Mouse (Mus musculus) hindbrain, embryonic 16.5 days (tissue): Measurements from ENCODE around the gene Sphk1. TPM values are rescaled to one million over a fixed set of nuclear protein-coding genes. Genes with fewer than 3 reads are reported as not detected.
A peak's percentile ranks its signal among the peaks of the same experiment; 100 is the strongest.

Source experiments
- ATAC-seq: fragments of 200-750 bp; cut with Nextera tagmentation; 2 replicates; pipeline ENCODE4 v1.8.0; 2017; ENCODE audit warnings: moderate TSS enrichment, moderate library complexity
- H3K27ac ChIP-seq: fragments of 300-500 bp; sonication (generic); 2 replicates; pipeline ENCODE4 v1.5.1; 2014; ENCODE audit warnings: low read depth, mild to moderate bottlenecking, control low read depth, low read length, moderate library complexity
- H3K27me3 ChIP-seq: fragments of 300-500 bp; sonication (generic); replicated peaks from 2 replicates; pipeline ENCODE4 v1.6.1; 2014; ENCODE audit warnings: low read length; ENCODE audit not compliant: control insufficient read depth, insufficient read depth
- H3K36me3 ChIP-seq: fragments of 300-500 bp; sonication (generic); 2 replicates; pipeline ENCODE4 v1.6.1; 2014; ENCODE audit warnings: mild to moderate bottlenecking, low read length, moderate library complexity, mixed read lengths; ENCODE audit not compliant: control insufficient read depth, insufficient read depth
- H3K4me1 ChIP-seq: fragments of 300-500 bp; sonication (generic); 2 replicates; pipeline ENCODE4 v1.6.1; 2014; ENCODE audit warnings: low read depth, low read length; ENCODE audit not compliant: control insufficient read depth, insufficient read depth
- H3K4me2 ChIP-seq: fragments of 300-500 bp; sonication (generic); 2 replicates; pipeline ENCODE4 v1.6.1; 2014; ENCODE audit warnings: mild to moderate bottlenecking, low read length, control low read depth, moderate library complexity
- H3K4me3 ChIP-seq: fragments of 300-500 bp; sonication (generic); 2 replicates; pipeline ENCODE4 v1.5.1; 2014; ENCODE audit warnings: mild to moderate bottlenecking, low read length, control low read depth, moderate library complexity
- H3K9ac ChIP-seq: fragments of 300-500 bp; sonication (generic); 2 replicates; pipeline ENCODE4 v1.6.1; 2014; ENCODE audit warnings: low read depth, mild to moderate bottlenecking, control low read depth, low read length, moderate library complexity
- H3K9me3 ChIP-seq: fragments of 300-500 bp; sonication (generic); 2 replicates; pipeline ENCODE4 v1.6.1; 2014; ENCODE audit warnings: mild to moderate bottlenecking, low read length, moderate library complexity; ENCODE audit not compliant: control insufficient read depth
- WGBS: fragments of 180-500 bp; shearing (Covaris S2); extraction: QIAGEN DNeasy Blood & Tissue Kit; methylation state at CpG from one replicate; pipeline ENCODE4 v1.1.7; 2014; 5-methylcytosine and 5-hydroxymethylcytosine counted together
- polyA plus RNA-seq: library from polyadenylated mRNA; unstranded; fragments of >200 nt; fragmentation: Nextera tagmentation; extraction: Ambion mirVana; gene quantifications from 2 replicates; pipeline ENCODE4 v1.2.1, GENCODE M21; 2015

Gene Sphk1
- polyA plus RNA-seq, 1 experiment from 2014 or later = 13.9 TPM

GRCm38 (mm10) chr11:116518482-116518881 is 12.2 kb upstream of the Sphk1 start:
- Histone ChIP-seq H3K9me3 (no peaks in the 10 kb centered on the region), H3K27me3 (no peaks in the 10 kb centered on the region), H3K4me2 (no peak overlapping the region), H3K9ac (no peak overlapping the region), H3K4me3 (no peak overlapping the region), H3K4me1 (peaks cover 8% of the 10 kb centered on the region), H3K36me3 (no peaks in the 10 kb centered on the region), H3K27ac (no peak overlapping the region)
- no peak for ATAC-seq
- 77% methylated on average over 8 of the region's 8 CpGs for WGBS

DNA sequence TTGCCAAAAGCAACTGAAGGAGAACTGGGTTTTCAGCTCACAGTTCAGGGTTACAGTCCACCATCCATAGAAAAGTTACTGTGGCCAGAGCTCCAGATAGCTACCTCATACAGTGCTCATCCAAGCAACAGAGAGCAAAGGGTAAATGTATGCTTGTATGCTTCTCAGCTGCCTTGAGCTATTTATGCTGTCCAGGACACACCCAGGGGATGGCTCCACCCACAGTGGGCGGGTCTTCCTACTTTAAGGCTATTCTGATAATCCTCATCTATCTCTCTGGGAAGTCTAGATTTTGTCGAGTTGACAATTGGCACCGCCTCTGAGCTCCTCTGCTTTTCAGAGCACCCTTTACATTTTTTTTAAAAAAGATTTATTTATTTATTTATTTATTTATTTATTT is 9.6 kb upstream of the Sphk1 start:
- Histone ChIP-seq H3K9me3 (no peaks in the 10 kb centered on the region), H3K36me3 (no peaks in the 10 kb centered on the region), H3K27me3 (no peaks in the 10 kb centered on the region), H3K4me1 (peaks cover 6% of the 10 kb centered on the region), H3K27ac (no peak overlapping the region), H3K4me2 (no peak overlapping the region), H3K9ac (no peak overlapping the region), H3K4me3 (no peak overlapping the region)
- no peak for ATAC-seq
- 73% methylated on average over 3 of the region's 3 CpGs for WGBS

DNA sequence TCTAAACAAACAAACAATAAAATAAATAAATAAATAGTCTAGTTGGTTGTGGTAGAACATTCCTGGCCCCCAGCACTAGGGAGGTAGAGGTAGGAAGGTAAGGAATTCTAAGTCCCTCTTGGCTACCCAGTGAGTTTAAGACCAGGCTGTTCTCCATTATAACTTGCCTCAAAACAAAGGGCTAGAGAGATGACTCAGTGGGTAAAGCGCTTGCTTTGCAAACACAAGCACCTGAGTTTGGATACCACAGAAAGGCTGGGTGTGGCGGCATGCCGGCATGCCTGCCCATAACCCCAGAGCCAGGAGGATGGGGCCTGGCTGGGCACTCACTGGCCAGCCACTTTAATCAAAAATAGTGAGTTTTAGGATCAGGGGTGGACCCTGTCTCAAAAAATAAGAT is 8.7 kb upstream of the Sphk1 start:
- H3K4me2 ChIP-seq = no peak overlapping the region

GRCm38 (mm10) chr11:116522886-116523698 is 7.6 kb upstream of the Sphk1 start:
- Histone ChIP-seq H3K27me3 (no peaks in the 10 kb centered on the region), H3K4me2 (no peak overlapping the region), H3K9ac (no peak overlapping the region), H3K9me3 (no peaks in the 10 kb centered on the region), H3K36me3 (no peaks in the 10 kb centered on the region), H3K27ac (peak overlapping the region; percentile 59; the same call in 1 of the 2 replicates), H3K4me3 (no peak overlapping the region), H3K4me1 (peaks cover 6% of the 10 kb centered on the region)
- ATAC-seq = no peak
- 49% methylated on average over 16 of the region's 16 CpGs for WGBS

More for the DNA sequence above, 8.7 kb upstream of the Sphk1 start:
- H3K36me3 ChIP-seq = no peaks in the 10 kb centered on the region
- no peak overlapping the region for H3K4me3 ChIP-seq
- no peak overlapping the region for H3K9ac ChIP-seq
- H3K27ac ChIP-seq = no peak overlapping the region
- WGBS = 86% methylated on average over 3 of the region's 3 CpGs
- no peak for ATAC-seq
- H3K27me3 ChIP-seq = no peaks in the 10 kb centered on the region
- H3K4me1 ChIP-seq = peaks cover 6% of the 10 kb centered on the region
- no peaks in the 10 kb centered on the region for H3K9me3 ChIP-seq

GRCm38 (mm10) chr11:116523699-116524189 is 7.0 kb upstream of the Sphk1 start:
- no peaks in the 10 kb centered on the region for H3K27me3 ChIP-seq
- no peaks in the 10 kb centered on the region for H3K9me3 ChIP-seq
- peak overlapping the region; percentile 59; the same call in 1 of the 2 replicates for H3K27ac ChIP-seq
- H3K36me3 ChIP-seq = no peaks in the 10 kb centered on the region
- H3K4me2 ChIP-seq = no peak overlapping the region
- peaks cover 6% of the 10 kb centered on the region for H3K4me1 ChIP-seq
- 51% methylated on average over 5 of the region's 5 CpGs for WGBS
- no peak overlapping the region for H3K4me3 ChIP-seq
- ATAC-seq = no peak
- H3K9ac ChIP-seq = peak overlapping the region; percentile 35; the same call in 1 of the 2 replicates

DNA sequence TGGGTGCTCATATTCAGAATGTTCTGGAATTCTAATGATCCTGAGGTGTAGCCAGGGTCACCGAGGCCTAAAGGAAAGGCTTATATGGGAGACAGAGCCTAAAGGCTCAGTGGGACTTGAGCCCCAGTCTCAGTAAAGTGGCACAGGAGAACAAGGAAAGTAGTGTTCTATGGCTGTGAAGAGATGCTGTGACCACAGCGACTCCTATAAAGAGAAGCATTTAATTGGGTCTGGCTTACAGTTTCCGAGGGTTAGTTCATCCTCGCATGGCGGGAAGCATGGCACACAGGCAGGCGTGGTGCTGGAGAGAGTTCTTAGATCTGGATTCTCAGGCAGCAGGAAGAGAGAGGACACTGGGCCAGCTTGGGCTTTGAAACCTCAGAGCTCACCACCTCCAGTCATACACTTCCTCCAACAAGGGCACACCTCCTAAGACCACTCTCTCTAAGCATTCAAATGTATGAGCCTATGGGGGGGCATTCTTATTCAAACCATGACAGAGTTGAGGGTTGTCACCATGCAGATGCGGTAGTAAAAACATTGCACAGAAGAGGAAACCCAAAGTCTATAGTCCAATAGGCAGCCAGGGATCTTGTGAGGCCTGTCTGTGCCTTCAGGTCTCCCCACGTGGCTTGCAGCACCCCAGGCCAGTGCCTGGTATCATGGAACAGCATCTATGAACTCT is 1.9 kb upstream of the Sphk1 start:
- no peaks in the 10 kb centered on the region for H3K36me3 ChIP-seq
- H3K27me3 ChIP-seq = peaks cover 27% of the 10 kb centered on the region
- ATAC-seq = no peak
- 70% methylated on average over 8 of the region's 8 CpGs for WGBS
- H3K4me1 ChIP-seq = peaks cover 30% of the 10 kb centered on the region
- no peak overlapping the region for H3K9ac ChIP-seq
- no peaks in the 10 kb centered on the region for H3K9me3 ChIP-seq
- H3K4me3 ChIP-seq = no peak overlapping the region
- H3K27ac ChIP-seq = no peak overlapping the region
- H3K4me2 ChIP-seq = no peak overlapping the region

DNA sequence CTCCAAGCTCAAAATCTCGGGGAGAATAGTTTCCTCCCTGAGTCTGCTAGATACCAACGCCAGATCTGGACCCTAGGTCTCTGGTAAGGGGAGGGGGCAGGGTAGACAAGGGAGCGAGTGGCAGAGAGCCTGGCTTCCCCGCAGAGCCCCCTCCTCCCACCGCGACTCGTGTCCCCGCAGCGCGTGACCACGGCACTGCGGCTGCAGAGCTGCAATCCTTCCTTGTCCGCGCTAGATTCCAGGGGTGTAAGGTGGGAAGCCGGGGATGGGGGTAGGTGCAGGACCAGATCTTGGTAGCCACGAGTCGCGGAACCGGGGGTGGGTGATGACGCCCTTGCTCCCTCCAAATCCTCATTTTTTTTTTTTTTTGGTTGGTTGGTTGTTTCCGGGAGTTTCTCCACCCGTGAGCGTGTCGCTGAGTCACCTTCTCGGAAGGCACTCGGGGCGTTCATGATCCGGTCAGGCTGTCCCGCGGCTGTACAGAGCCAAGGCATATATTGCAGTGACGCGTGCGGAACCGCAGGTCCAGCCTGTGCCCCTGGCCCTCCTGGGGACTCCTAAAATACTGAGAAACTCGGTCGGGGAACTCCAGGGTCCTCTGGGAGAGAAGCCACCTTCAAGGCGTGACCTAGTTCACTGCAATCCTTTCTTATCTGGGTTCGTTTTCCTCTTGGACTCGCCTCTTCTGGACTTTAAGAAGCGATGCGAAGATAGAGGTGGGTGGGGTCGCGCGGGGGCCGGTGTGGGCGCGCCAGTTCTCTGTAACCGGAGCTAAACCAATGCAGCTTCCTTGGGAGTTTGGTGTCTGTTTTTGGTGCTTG is 856 bp downstream of the Sphk1 start:
- Histone ChIP-seq H3K27ac (no peak overlapping the region), H3K9ac (peak overlapping the region; percentile 57), H3K36me3 (no peaks in the 10 kb centered on the region), H3K4me3 (peak overlapping the region; percentile 50), H3K4me2 (peak overlapping the region; percentile 93), H3K27me3 (peaks cover 36% of the 10 kb centered on the region), H3K4me1 (peaks cover 34% of the 10 kb centered on the region), H3K9me3 (no peaks in the 10 kb centered on the region)
- 3% methylated on average over 48 of the region's 48 CpGs for WGBS
- ATAC-seq = no peak

DNA sequence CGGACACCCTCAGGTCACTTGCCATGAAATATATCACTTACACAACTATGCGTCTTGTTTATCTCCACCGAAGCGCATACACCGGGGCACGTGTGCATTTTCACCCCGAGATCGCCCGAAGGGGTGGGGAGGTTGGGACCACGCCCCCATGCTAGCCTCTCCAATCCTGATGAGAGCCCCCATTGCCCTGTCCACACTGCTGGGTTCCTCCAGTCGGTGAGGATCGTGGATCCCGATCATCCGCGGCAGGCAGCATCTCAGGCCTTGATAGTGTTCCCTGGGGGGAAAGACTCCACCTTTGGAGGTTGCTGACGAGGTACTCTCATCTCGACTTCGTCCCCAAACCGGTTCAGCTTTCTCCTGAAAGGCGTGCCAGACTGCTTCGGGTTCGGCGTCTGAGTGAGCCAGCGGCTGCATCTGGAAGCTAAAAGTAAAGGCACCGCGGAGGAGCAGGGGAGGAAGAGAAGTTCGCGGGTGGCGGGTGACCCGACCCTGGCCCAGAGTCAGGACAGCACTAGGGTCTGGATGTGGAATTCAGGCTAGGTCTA is 1.6 kb downstream of the Sphk1 start:
- H3K4me2 ChIP-seq = peak overlapping the region; percentile 93
- peak overlapping the region; percentile 50 for H3K4me3 ChIP-seq
- H3K27ac ChIP-seq = no peak overlapping the region; the same call in 1 of the 2 replicates
- peak overlapping the region; percentile 60 for H3K9ac ChIP-seq
- no peaks in the 10 kb centered on the region for H3K9me3 ChIP-seq
- WGBS = under 1% methylated on average over 30 of the region's 30 CpGs
- no peaks in the 10 kb centered on the region; the same call in 1 of the 2 replicates for H3K36me3 ChIP-seq
- ATAC-seq = no peak
- peaks cover 36% of the 10 kb centered on the region for H3K27me3 ChIP-seq
- H3K4me1 ChIP-seq = peaks cover 34% of the 10 kb centered on the region
